Mouse (Mus musculus) cortical plate, adult 2 months (tissue): ENCODE results near the gene Asic4.

Source experiments
- CTCF ChIP-seq: fragments of 200-500 bp; IDR thresholded peaks from 2 replicates; pipeline ENCODE4 v1.5.1; 2011; ENCODE audit warnings: mild to moderate bottlenecking, control low read depth, low read length; ENCODE audit not compliant: insufficient read depth; ENCODE audit errors: extremely low read depth
- POLR2A ChIP-seq: fragments of 200-500 bp; IDR thresholded peaks from 2 replicates; pipeline ENCODE4 v1.6.1; 2011; ENCODE audit warnings: mild to moderate bottlenecking, low read length, control low read depth; ENCODE audit not compliant: insufficient read depth; ENCODE audit errors: extremely low read depth

- TF ChIP-seq POLR2A (no peak), CTCF (no peak)
Observed at GRCm38 (mm10) chr1:75442171-75442570, 8.1 kb upstream of the Asic4 start.
